ENCODE assay signal across 12 mouse cellular contexts in the genomic region with DNA sequence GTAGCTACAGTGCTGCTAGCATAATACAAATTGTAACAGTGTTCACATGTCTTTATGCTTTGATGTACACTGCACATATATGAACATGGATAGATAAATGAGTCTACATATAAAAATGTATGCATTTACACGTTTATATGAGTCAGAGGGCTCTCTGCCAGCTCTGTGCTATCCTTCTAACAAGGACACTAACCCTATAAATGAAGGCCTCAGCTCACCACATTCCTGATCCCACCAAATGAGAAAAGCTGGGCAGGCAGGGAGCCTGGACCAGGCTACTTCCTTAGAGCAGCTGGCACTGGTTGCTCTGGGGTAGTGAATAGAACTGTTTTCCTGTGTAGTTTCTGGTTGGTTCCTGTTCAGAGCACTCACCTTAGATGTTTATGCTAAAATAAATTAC.
A peak's percentile ranks its signal among the peaks of the same experiment; 100 is the strongest.
DNase-seq lines count a peak whose midpoint lies in the region; ATAC-seq and TF ChIP-seq lines count a peak whose summit lies in the region.
"Had no signal": no experiment of that assay in that cellular context is flagged by ENCODE, and none has a peak within 500 bp of the region (broad histone marks: within the 10 kb centered on the region; RNA-seq: fewer than 3 reads in every experiment).

No protein-coding gene starts in this region.

- ATAC-seq in forebrain, postnatal 0 days: 0 out of 2 replicates have a peak, but pooled peaks have one; percentile 1
- no peak for ATAC-seq in forebrain, embryonic 13.5 days
- no peak for ATAC-seq in hindbrain, embryonic 15.5 days (ENCODE audit: low FRiP score, low read depth)
- ATAC-seq in hindbrain, embryonic 16.5 days: no peak
- ATAC-seq in midbrain, embryonic 16.5 days: no peak
- no peak for ATAC-seq in midbrain, embryonic 14.5 days (ENCODE audit: low FRiP score, low TSS enrichment)

- no peak overlapping the region; the same call in 1 of the 2 replicates for H3K4me2 ChIP-seq in forebrain, postnatal 0 days (ENCODE audit: low read depth)
- no peak overlapping the region for H3K4me2 ChIP-seq in forebrain, embryonic 13.5 days
- H3K4me2 ChIP-seq in hindbrain, embryonic 15.5 days: no peak overlapping the region
- no peak overlapping the region for H3K4me2 ChIP-seq in hindbrain, embryonic 16.5 days (ENCODE audit: low read length)
- H3K4me2 ChIP-seq in midbrain, embryonic 16.5 days (ENCODE audit: low read length): no peak overlapping the region
- H3K4me2 ChIP-seq in midbrain, embryonic 14.5 days (ENCODE audit: low read length): no peak overlapping the region
- H3K4me2 ChIP-seq: embryonic facial prominence, embryonic 12.5 days; liver, embryonic 15.5 days had no signal

- whole genome bisulfite sequencing in forebrain, postnatal 0 days: 42% methylated on average over 1 of the region's 1 CpGs
- WGBS in forebrain, embryonic 13.5 days: 63% methylated on average over 1 of the region's 1 CpGs
- 61% methylated on average over 1 of the region's 1 CpGs for WGBS in hindbrain, embryonic 15.5 days
- 68% methylated on average over 1 of the region's 1 CpGs for WGBS in hindbrain, embryonic 16.5 days
- 88% methylated on average over 1 of the region's 1 CpGs for WGBS in midbrain, embryonic 16.5 days
- WGBS in midbrain, embryonic 14.5 days: 77% methylated on average over 1 of the region's 1 CpGs

- no peaks in the 10 kb centered on the region for H3K9me3 ChIP-seq in forebrain, postnatal 0 days (ENCODE audit: low read length)
- H3K9me3 ChIP-seq in forebrain, embryonic 13.5 days (replicated peaks): no peaks in the 10 kb centered on the region
- H3K9me3 ChIP-seq in hindbrain, embryonic 15.5 days: no peaks in the 10 kb centered on the region
- no peaks in the 10 kb centered on the region for H3K9me3 ChIP-seq in hindbrain, embryonic 16.5 days (ENCODE audit: control insufficient read depth, low read length)
- no peaks in the 10 kb centered on the region for H3K9me3 ChIP-seq in midbrain, embryonic 16.5 days (replicated peaks; ENCODE audit: control insufficient read depth, low read length, poor library complexity, severe bottlenecking)
- no peaks in the 10 kb centered on the region for H3K9me3 ChIP-seq in midbrain, embryonic 14.5 days (ENCODE audit: control insufficient read depth, low read length)
- H3K9me3 ChIP-seq: embryonic facial prominence, embryonic 12.5 days; liver, embryonic 15.5 days had no signal

- H3K27me3 ChIP-seq in forebrain, postnatal 0 days (ENCODE audit: insufficient read depth, low read length): no peaks in the 10 kb centered on the region
- H3K27me3 ChIP-seq in forebrain, embryonic 13.5 days: no peaks in the 10 kb centered on the region
- no peaks in the 10 kb centered on the region for H3K27me3 ChIP-seq in hindbrain, embryonic 15.5 days
- no peaks in the 10 kb centered on the region for H3K27me3 ChIP-seq in hindbrain, embryonic 16.5 days (replicated peaks; ENCODE audit: control insufficient read depth, insufficient read depth, low read length)
- no peaks in the 10 kb centered on the region for H3K27me3 ChIP-seq in midbrain, embryonic 16.5 days (ENCODE audit: control insufficient read depth, insufficient read depth, low read depth, low read length)
- no peaks in the 10 kb centered on the region for H3K27me3 ChIP-seq in midbrain, embryonic 14.5 days (ENCODE audit: control insufficient read depth, insufficient read depth, low read length)
- H3K27me3 ChIP-seq: embryonic facial prominence, embryonic 12.5 days; liver, embryonic 15.5 days had no signal

- peak overlapping the region; percentile 81 for H3K27ac ChIP-seq in forebrain, postnatal 0 days (ENCODE audit: low read depth, low read length)
- no peak overlapping the region for H3K27ac ChIP-seq in forebrain, embryonic 13.5 days
- peak overlapping the region; percentile 44 for H3K27ac ChIP-seq in hindbrain, embryonic 15.5 days (replicated peaks)
- no peak overlapping the region; the same call in 1 of the 2 replicates for H3K27ac ChIP-seq in hindbrain, embryonic 16.5 days (ENCODE audit: low read depth, low read length)
- peak overlapping the region; percentile 84 for H3K27ac ChIP-seq in midbrain, embryonic 16.5 days (ENCODE audit: low read length)
- no peak overlapping the region for H3K27ac ChIP-seq in midbrain, embryonic 14.5 days (replicated peaks; ENCODE audit: low read depth, low read length)
- H3K27ac ChIP-seq: liver, embryonic 15.5 days had no signal

- peak; percentile 7 for DNase-seq in forebrain, postnatal 0 days
- no peak for DNase-seq in midbrain, embryonic 14.5 days
- DNase-seq in testis, postnatal 10 days (ENCODE audit: low spot score): no peak
- no peak for DNase-seq in lung, postnatal 25 days (ENCODE audit: low spot score)
- DNase-seq: cerebellum, adult 8-10 months; kidney, postnatal 4 days had no signal

- H3K36me3 ChIP-seq in forebrain, postnatal 0 days (ENCODE audit: insufficient read depth): no peaks in the 10 kb centered on the region
- no peaks in the 10 kb centered on the region for H3K36me3 ChIP-seq in forebrain, embryonic 13.5 days (ENCODE audit: poor library complexity, severe bottlenecking)
- H3K36me3 ChIP-seq in hindbrain, embryonic 15.5 days: no peaks in the 10 kb centered on the region
- H3K36me3 ChIP-seq in hindbrain, embryonic 16.5 days (ENCODE audit: control insufficient read depth, insufficient read depth, low read length): no peaks in the 10 kb centered on the region
- H3K36me3 ChIP-seq in midbrain, embryonic 16.5 days (ENCODE audit: control insufficient read depth, insufficient read depth, low read length): no peaks in the 10 kb centered on the region
- no peaks in the 10 kb centered on the region for H3K36me3 ChIP-seq in midbrain, embryonic 14.5 days (ENCODE audit: control insufficient read depth, insufficient read depth, low read length)
- H3K36me3 ChIP-seq: embryonic facial prominence, embryonic 12.5 days; liver, embryonic 15.5 days had no signal

- H3K4me1 ChIP-seq in forebrain, postnatal 0 days (ENCODE audit: insufficient read depth): peaks cover 15% of the 10 kb centered on the region
- peaks cover 12% of the 10 kb centered on the region for H3K4me1 ChIP-seq in forebrain, embryonic 13.5 days
- peaks cover 17% of the 10 kb centered on the region for H3K4me1 ChIP-seq in hindbrain, embryonic 15.5 days (replicated peaks)
- H3K4me1 ChIP-seq in hindbrain, embryonic 16.5 days (ENCODE audit: control insufficient read depth, insufficient read depth, low read depth, low read length): peaks cover 12% of the 10 kb centered on the region
- H3K4me1 ChIP-seq in midbrain, embryonic 16.5 days (ENCODE audit: control insufficient read depth, insufficient read depth, low read length): peaks cover 19% of the 10 kb centered on the region
- peaks cover 11% of the 10 kb centered on the region for H3K4me1 ChIP-seq in midbrain, embryonic 14.5 days (ENCODE audit: control insufficient read depth, insufficient read depth, low read length)

- TF ChIP-seq CTCF in forebrain, postnatal 0 days (IDR thresholded peaks at IDR 0.05; ENCODE audit: low read depth): no peak

- no peak overlapping the region for H3K9ac ChIP-seq in forebrain, postnatal 0 days
- H3K9ac ChIP-seq in forebrain, embryonic 13.5 days: no peak overlapping the region
- no peak overlapping the region for H3K9ac ChIP-seq in hindbrain, embryonic 15.5 days
- H3K9ac ChIP-seq in hindbrain, embryonic 16.5 days (ENCODE audit: low read depth, low read length): no peak overlapping the region
- H3K9ac ChIP-seq in midbrain, embryonic 16.5 days (ENCODE audit: low read depth, low read length): no peak overlapping the region
- H3K9ac ChIP-seq in midbrain, embryonic 14.5 days (replicated peaks; ENCODE audit: low read length): no peak overlapping the region
- H3K9ac ChIP-seq: embryonic facial prominence, embryonic 12.5 days; liver, embryonic 15.5 days had no signal

- H3K4me3 ChIP-seq in forebrain, postnatal 0 days (ENCODE audit: low read depth, low read length): no peak overlapping the region
- H3K4me3 ChIP-seq in forebrain, embryonic 13.5 days: no peak overlapping the region
- no peak overlapping the region for H3K4me3 ChIP-seq in hindbrain, embryonic 15.5 days
- H3K4me3 ChIP-seq in hindbrain, embryonic 16.5 days (ENCODE audit: low read length): no peak overlapping the region
- H3K4me3 ChIP-seq in midbrain, embryonic 16.5 days (ENCODE audit: low read depth, low read length): no peak overlapping the region
- H3K4me3 ChIP-seq in midbrain, embryonic 14.5 days (replicated peaks; ENCODE audit: low read depth, low read length): no peak overlapping the region
- H3K4me3 ChIP-seq: embryonic facial prominence, embryonic 12.5 days; liver, embryonic 15.5 days had no signal

Comparison
In these comparisons a context has a peak if more than half of its experiments do, and no peak if none do; other contexts are left out.
1. H3K27ac ChIP-seq: peak in forebrain, postnatal 0 days (single experiment), hindbrain, embryonic 15.5 days (single experiment) and midbrain, embryonic 16.5 days (single experiment); none in forebrain, embryonic 13.5 days (single experiment), hindbrain, embryonic 16.5 days (single experiment) and midbrain, embryonic 14.5 days (single experiment).